Mouse (Mus musculus) CH12.LX (cell line): ENCODE measurements around the gene Smarcal1.

Source experiments
- CHD2 ChIP-seq: IDR thresholded peaks from 2 replicates; pipeline ENCODE4 v1.6.1; 2011; ENCODE audit warnings: low read length, improper control_type of control experiment
- CTCF ChIP-seq, 2 experiments: IDR thresholded peaks in 1 of 2; conservative IDR thresholded peaks in 1 of 2; 2 replicates each; pipeline ENCODE4 v1.5.1; 2011 to 2012; ENCODE audit warnings: low read depth in 2 of 2, low read length in 2 of 2, improper control_type of control experiment in 1 of 2, inconsistent platforms in 1 of 2, mild to moderate bottlenecking in 1 of 2, moderate library complexity in 1 of 2
- MAX ChIP-seq: IDR thresholded peaks from 2 replicates; pipeline ENCODE4 v1.6.1; 2011; ENCODE audit warnings: low read length, improper control_type of control experiment
- MXI1 ChIP-seq: IDR thresholded peaks from 2 replicates; pipeline ENCODE4 v1.6.1; 2011; ENCODE audit warnings: mild to moderate bottlenecking, low read depth, low read length, improper control_type of control experiment
- MYC ChIP-seq: IDR thresholded peaks from 2 replicates; pipeline ENCODE4 v1.6.1; 2011; ENCODE audit warnings: low read depth, mild to moderate bottlenecking, improper control_type of control experiment, low read length
- NELFE ChIP-seq: IDR thresholded peaks from 2 replicates; pipeline ENCODE4 v1.6.1; 2011; ENCODE audit warnings: low read depth, low read length, improper control_type of control experiment
- POLR2A ChIP-seq: IDR thresholded peaks from 2 replicates; pipeline ENCODE4 v1.6.1; 2011; ENCODE audit warnings: low read depth, mild to moderate bottlenecking, improper control_type of control experiment, low read length
- ZMIZ1 ChIP-seq: IDR thresholded peaks from 2 replicates; pipeline ENCODE4 v1.6.1; 2012; ENCODE audit warnings: low read depth, mild to moderate bottlenecking, inconsistent platforms, low read length, improper control_type of control experiment

- no peak for TF ChIP-seq NELFE
- TF ChIP-seq POLR2A = no peak
- TF ChIP-seq MYC = no peak
- no peak for TF ChIP-seq CTCF (conservative IDR thresholded peaks at IDR 0.05 in 1 of 2, IDR thresholded peaks at IDR 0.05 in 1 of 2; ENCODE audit: low read depth in 2 of 2, low read length in 2 of 2)
- no peak for TF ChIP-seq CHD2
- TF ChIP-seq MXI1 = no peak
- TF ChIP-seq MAX = no peak
- no peak for TF ChIP-seq ZMIZ1
These were observed 26.6 kb upstream of the Smarcal1 start for GRCm38 (mm10) chr1:72556471-72556870.
